Mouse (Mus musculus): Measurements from ENCODE around the gene Fam185a. TPM values are rescaled to one million over a fixed set of nuclear protein-coding genes. Genes with fewer than 3 reads are reported as not detected.
A peak's percentile ranks its signal among the peaks of the same experiment; 100 is the strongest.

Gene Fam185a
- polyA plus RNA-seq, 1 experiment from 2014 or later = 6.0 TPM

DNA sequence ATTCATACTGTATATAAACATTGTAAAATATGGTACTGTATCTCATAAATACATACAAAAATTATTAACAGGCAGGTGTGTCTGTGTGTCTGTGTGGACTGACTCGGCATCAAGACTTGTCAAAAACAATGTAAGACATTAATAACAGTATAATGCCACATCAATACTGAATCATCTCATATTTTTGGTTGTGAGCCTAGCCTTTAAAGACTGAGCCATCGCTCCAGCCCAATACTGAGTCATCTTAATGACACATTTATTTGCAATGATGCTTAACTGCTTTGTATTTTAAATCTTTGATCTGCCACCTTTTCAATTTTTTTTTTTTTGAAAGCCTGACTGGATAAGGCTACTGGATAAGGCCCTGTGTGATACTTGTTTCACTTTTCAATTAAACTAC lies 73.7 kb downstream of the Fam185a start:
- no peaks in the 10 kb centered on the region for H3K27me3 ChIP-seq
- 87% methylated on average over 2 of the region's 2 CpGs for WGBS
- ATAC-seq (ENCODE audit: borderline replicate concordance, extremely low read depth, low FRiP score, low TSS enrichment) = no peak
- H3K4me1 ChIP-seq = 0 out of 2 replicates have a peak, but pooled peaks cover 3% of the 10 kb centered on the region
- H3K9ac ChIP-seq = no peak overlapping the region
- no peak overlapping the region for H3K27ac ChIP-seq
- H3K4me2 ChIP-seq = no peak overlapping the region
- H3K9me3 ChIP-seq = no peaks in the 10 kb centered on the region
- H3K4me3 ChIP-seq = no peak overlapping the region
- no peaks in the 10 kb centered on the region for H3K36me3 ChIP-seq

GRCm38 (mm10) chr5:21498925-21499324 lies 74.2 kb downstream of the Fam185a start:
- WGBS = 78% methylated on average over 11 of the region's 11 CpGs
- Histone ChIP-seq H3K36me3 (no peaks in the 10 kb centered on the region), H3K27ac (no peak overlapping the region), H3K27me3 (no peaks in the 10 kb centered on the region), H3K9me3 (no peaks in the 10 kb centered on the region), H3K9ac (no peak overlapping the region), H3K4me3 (no peak overlapping the region), H3K4me1 (0 out of 2 replicates have a peak, but pooled peaks cover 3% of the 10 kb centered on the region), H3K4me2 (no peak overlapping the region)
- ATAC-seq (ENCODE audit: borderline replicate concordance, extremely low read depth, low FRiP score, low TSS enrichment) = no peak

GRCm38 (mm10) chr5:21500133-21500532 lies 75.4 kb downstream of the Fam185a start:
- Histone ChIP-seq H3K4me1 (0 out of 2 replicates have a peak, but pooled peaks cover 3% of the 10 kb centered on the region), H3K4me3 (no peak overlapping the region), H3K27me3 (no peaks in the 10 kb centered on the region), H3K36me3 (no peaks in the 10 kb centered on the region), H3K9me3 (no peaks in the 10 kb centered on the region), H3K9ac (no peak overlapping the region), H3K4me2 (no peak overlapping the region), H3K27ac (no peak overlapping the region)
- ATAC-seq (ENCODE audit: borderline replicate concordance, extremely low read depth, low FRiP score, low TSS enrichment) = no peak
- 51% methylated on average over 10 of the region's 10 CpGs for WGBS

GRCm38 (mm10) chr5:21500941-21501340 lies 76.2 kb downstream of the Fam185a start:
- H3K4me1 ChIP-seq = 0 out of 2 replicates have a peak, but pooled peaks cover 3% of the 10 kb centered on the region
- no peak overlapping the region for H3K9ac ChIP-seq
- 69% methylated on average over 2 of the region's 2 CpGs for WGBS
- ATAC-seq (ENCODE audit: borderline replicate concordance, extremely low read depth, low FRiP score, low TSS enrichment) = no peak
- H3K27ac ChIP-seq = no peak overlapping the region
- no peaks in the 10 kb centered on the region for H3K27me3 ChIP-seq
- H3K36me3 ChIP-seq = no peaks in the 10 kb centered on the region
- no peak overlapping the region for H3K4me3 ChIP-seq
- no peak overlapping the region for H3K4me2 ChIP-seq
- no peaks in the 10 kb centered on the region for H3K9me3 ChIP-seq

DNA sequence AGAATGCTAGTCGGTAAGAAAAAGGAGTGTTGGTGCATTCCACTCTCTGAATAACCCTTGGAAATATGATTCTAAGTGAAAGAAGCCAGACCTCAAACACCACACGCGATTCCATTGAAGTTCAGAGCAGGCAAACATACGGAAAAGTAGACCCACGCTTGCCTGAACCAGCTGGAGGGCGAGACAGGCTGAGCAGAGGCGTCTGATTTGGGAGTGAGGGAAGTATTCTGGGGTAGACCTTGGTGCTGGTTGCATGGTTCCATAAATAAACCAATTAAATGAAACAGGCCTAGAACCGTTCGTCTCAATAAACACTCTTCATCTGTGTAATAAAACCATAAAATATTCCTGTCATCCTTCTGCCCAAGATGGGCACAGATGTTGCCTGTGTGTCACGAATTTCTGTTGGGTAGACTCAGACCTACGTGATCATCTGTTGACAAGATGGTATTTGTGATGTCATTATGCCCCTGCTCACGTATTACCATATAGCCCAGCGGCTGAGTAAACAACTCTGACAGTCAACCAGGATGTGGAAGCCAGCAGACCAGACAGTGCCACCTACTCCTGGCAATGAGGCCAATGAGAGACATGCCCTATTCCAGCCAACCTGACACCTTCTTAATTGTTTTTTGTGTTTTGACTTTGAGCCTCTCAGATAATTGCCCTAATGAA lies 78.3 kb downstream of the Fam185a start:
- no peaks in the 10 kb centered on the region for H3K4me1 ChIP-seq
- ATAC-seq (ENCODE audit: borderline replicate concordance, extremely low read depth, low FRiP score, low TSS enrichment) = no peak
- WGBS = 76% methylated on average over 13 of the region's 13 CpGs
- no peaks in the 10 kb centered on the region for H3K27me3 ChIP-seq
- no peaks in the 10 kb centered on the region for H3K36me3 ChIP-seq
- no peak overlapping the region for H3K4me2 ChIP-seq
- no peak overlapping the region for H3K27ac ChIP-seq
- H3K9ac ChIP-seq = no peak overlapping the region
- H3K4me3 ChIP-seq = no peak overlapping the region
- no peaks in the 10 kb centered on the region for H3K9me3 ChIP-seq

GRCm38 (mm10) chr5:21505159-21505558 lies 80.4 kb downstream of the Fam185a start:
- no peak overlapping the region for H3K27ac ChIP-seq
- no peak overlapping the region for H3K4me2 ChIP-seq
- H3K27me3 ChIP-seq = no peaks in the 10 kb centered on the region
- H3K9ac ChIP-seq = no peak overlapping the region
- 75% methylated on average over 8 of the region's 8 CpGs for WGBS
- H3K4me1 ChIP-seq = no peaks in the 10 kb centered on the region
- no peak overlapping the region for H3K4me3 ChIP-seq
- H3K36me3 ChIP-seq = no peaks in the 10 kb centered on the region
- no peaks in the 10 kb centered on the region for H3K9me3 ChIP-seq
- no peak for ATAC-seq (ENCODE audit: borderline replicate concordance, extremely low read depth, low FRiP score, low TSS enrichment)

DNA sequence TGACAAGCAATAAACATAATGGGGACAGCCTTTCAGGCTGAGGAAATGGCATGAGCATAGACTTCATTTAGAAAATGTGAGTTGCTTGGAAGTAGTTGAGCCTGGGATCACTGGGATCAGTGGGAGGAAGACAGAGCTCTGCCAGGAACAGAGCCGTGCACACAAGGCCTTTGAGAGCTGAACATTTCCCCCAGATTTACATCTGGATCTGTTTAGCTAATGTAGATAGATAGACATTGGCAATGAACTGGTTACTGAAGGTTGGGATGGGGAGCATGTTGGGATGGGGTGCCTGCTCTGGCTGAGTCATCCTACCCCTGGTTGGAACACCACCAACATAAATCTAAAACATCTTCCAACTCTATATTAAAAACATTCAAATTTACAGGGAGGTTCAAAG lies 82.1 kb downstream of the Fam185a start:
- H3K27ac ChIP-seq = no peak overlapping the region
- no peak overlapping the region for H3K4me3 ChIP-seq
- no peaks in the 10 kb centered on the region for H3K36me3 ChIP-seq
- no peaks in the 10 kb centered on the region for H3K27me3 ChIP-seq
- no peaks in the 10 kb centered on the region for H3K4me1 ChIP-seq
- 47% methylated on average over 1 of the region's 1 CpGs for WGBS
- no peak overlapping the region for H3K9ac ChIP-seq
- no peaks in the 10 kb centered on the region for H3K9me3 ChIP-seq
- ATAC-seq (ENCODE audit: borderline replicate concordance, extremely low read depth, low FRiP score, low TSS enrichment) = no peak
- H3K4me2 ChIP-seq = no peak overlapping the region

- Histone ChIP-seq H3K27ac (no peak overlapping the region), H3K4me1 (no peaks in the 10 kb centered on the region), H3K4me3 (no peak overlapping the region), H3K4me2 (no peak overlapping the region), H3K36me3 (no peaks in the 10 kb centered on the region), H3K9ac (no peak overlapping the region), H3K27me3 (no peaks in the 10 kb centered on the region), H3K9me3 (no peaks in the 10 kb centered on the region)
- 54% methylated on average over 4 of the region's 4 CpGs for WGBS
- no peak for ATAC-seq (ENCODE audit: borderline replicate concordance, extremely low read depth, low FRiP score, low TSS enrichment)
These were observed 85.0 kb downstream of the Fam185a start for GRCm38 (mm10) chr5:21509801-21510200.

GRCm38 (mm10) chr5:21513363-21513762 lies 88.6 kb downstream of the Fam185a start:
- Histone ChIP-seq H3K4me2 (no peak overlapping the region), H3K36me3 (no peaks in the 10 kb centered on the region), H3K9me3 (no peaks in the 10 kb centered on the region), H3K4me1 (no peaks in the 10 kb centered on the region), H3K27ac (no peak overlapping the region), H3K9ac (no peak overlapping the region), H3K4me3 (no peak overlapping the region), H3K27me3 (no peaks in the 10 kb centered on the region)
- WGBS = 41% methylated on average over 10 of the region's 10 CpGs
- ATAC-seq (ENCODE audit: borderline replicate concordance, extremely low read depth, low FRiP score, low TSS enrichment) = 0 out of 2 replicates have a peak, but pooled peaks have one; percentile 35

DNA sequence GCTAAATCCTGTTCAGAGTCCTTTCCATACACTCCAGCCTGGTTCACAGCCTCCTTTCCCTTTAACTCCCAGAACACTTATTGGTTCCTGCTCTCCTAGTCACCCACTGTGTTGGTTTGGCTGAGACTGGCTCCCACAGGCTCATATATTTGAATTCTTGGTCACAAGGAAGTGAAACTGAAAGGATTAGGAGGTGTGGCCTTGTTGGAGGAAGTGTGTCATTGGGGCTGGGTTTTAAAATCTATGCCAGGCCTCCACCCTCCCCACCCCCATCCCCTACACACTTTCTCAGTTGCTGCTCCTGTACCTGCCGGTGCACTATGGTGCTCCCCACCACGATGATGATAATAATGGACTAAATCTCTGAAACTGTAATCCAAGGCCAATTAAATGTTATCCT lies 92.8 kb downstream of the Fam185a start:
- 89% methylated on average over 2 of the region's 2 CpGs for WGBS
- Histone ChIP-seq H3K36me3 (no peaks in the 10 kb centered on the region), H3K27me3 (no peaks in the 10 kb centered on the region), H3K27ac (no peak overlapping the region), H3K4me1 (no peaks in the 10 kb centered on the region), H3K4me3 (no peak overlapping the region), H3K9me3 (no peaks in the 10 kb centered on the region), H3K9ac (no peak overlapping the region), H3K4me2 (no peak overlapping the region)
- no peak for ATAC-seq (ENCODE audit: borderline replicate concordance, extremely low read depth, low FRiP score, low TSS enrichment)

DNA sequence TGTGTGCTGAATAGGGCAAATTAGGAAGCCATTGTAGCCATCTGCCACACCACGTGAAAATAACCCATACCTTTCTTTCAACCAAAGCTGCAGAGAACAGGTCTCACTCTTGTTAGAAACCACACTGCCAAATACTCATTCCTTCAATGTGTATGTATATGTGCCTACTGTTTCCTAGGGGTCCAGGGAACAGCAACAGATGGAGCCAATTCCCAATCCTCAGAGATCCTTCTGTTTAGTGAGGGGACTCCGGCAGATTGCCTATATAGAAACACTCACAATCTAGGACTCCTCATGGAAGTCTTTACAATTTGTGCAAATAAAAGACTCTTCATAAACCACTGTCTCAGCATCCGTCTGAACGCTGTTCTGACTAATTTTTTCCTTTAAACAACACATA lies 93.4 kb downstream of the Fam185a start:
- no peaks in the 10 kb centered on the region for H3K4me1 ChIP-seq
- WGBS = 77% methylated on average over 4 of the region's 4 CpGs
- no peaks in the 10 kb centered on the region for H3K9me3 ChIP-seq
- no peak for ATAC-seq (ENCODE audit: borderline replicate concordance, extremely low read depth, low FRiP score, low TSS enrichment)
- H3K4me3 ChIP-seq = no peak overlapping the region
- H3K9ac ChIP-seq = no peak overlapping the region
- H3K27ac ChIP-seq = no peak overlapping the region
- no peak overlapping the region for H3K4me2 ChIP-seq
- H3K36me3 ChIP-seq = no peaks in the 10 kb centered on the region
- H3K27me3 ChIP-seq = no peaks in the 10 kb centered on the region

- Histone ChIP-seq H3K4me2 (no peak overlapping the region), H3K36me3 (no peaks in the 10 kb centered on the region), H3K9me3 (no peaks in the 10 kb centered on the region), H3K4me3 (no peak overlapping the region), H3K9ac (no peak overlapping the region), H3K27ac (no peak overlapping the region), H3K27me3 (no peaks in the 10 kb centered on the region), H3K4me1 (no peaks in the 10 kb centered on the region)
- 84% methylated on average over 3 of the region's 3 CpGs for WGBS
- no peak for ATAC-seq (ENCODE audit: borderline replicate concordance, extremely low read depth, low FRiP score, low TSS enrichment)
These were observed 94.4 kb downstream of the Fam185a start for GRCm38 (mm10) chr5:21519166-21519565.
